Mouse (Mus musculus) kidney, adult 2 months (tissue): Measurements from ENCODE around the gene Nipal4.

Source experiments
- CTCF ChIP-seq: fragments of 200-500 bp; conservative IDR thresholded peaks from 2 replicates; pipeline ENCODE4 v1.5.1; 2011; ENCODE audit warnings: low read depth, mild to moderate bottlenecking, control low read depth, low read length, moderate library complexity, mixed read lengths; ENCODE audit not compliant: insufficient read depth, insufficient read length
- POLR2A ChIP-seq: fragments of 200-500 bp; IDR thresholded peaks from one replicate; pipeline ENCODE4 v1.6.1; 2011; ENCODE audit warnings: low read depth, low read length, control low read depth

GRCm38 (mm10) chr11:46120084-46120483 lies 46.2 kb downstream of the Nipal4 start:
- no peak for TF ChIP-seq CTCF
- no peak for TF ChIP-seq POLR2A
